Mouse (Mus musculus) heart, embryonic 15.5 days (tissue): Measurements from ENCODE around the gene Copg1. TPM values are rescaled to one million over a fixed set of nuclear protein-coding genes. Genes with fewer than 3 reads are reported as not detected.

Experiments used
- ATAC-seq: fragments of 200-750 bp; cut with Nextera tagmentation; replicated peaks from 2 replicates; pipeline ENCODE4 v1.8.0; 2017; ENCODE audit warnings: low read depth, moderate TSS enrichment; ENCODE audit not compliant: insufficient number of reproducible peaks, insufficient read depth, low FRiP score
- H3K27ac ChIP-seq: fragments of 300-500 bp; sonication (generic); 2 replicates; pipeline ENCODE4 v1.5.1; 2015; ENCODE audit warnings: mild to moderate bottlenecking, inconsistent platforms
- H3K27me3 ChIP-seq: fragments of 300-500 bp; sonication (generic); 2 replicates; pipeline ENCODE4 v1.6.1; 2015; ENCODE audit warnings: inconsistent platforms
- H3K36me3 ChIP-seq: fragments of 300-500 bp; sonication (generic); 2 replicates; pipeline ENCODE4 v1.6.1; 2015; ENCODE audit warnings: mild to moderate bottlenecking, inconsistent platforms
- H3K4me1 ChIP-seq: fragments of 300-500 bp; sonication (generic); replicated peaks from 2 replicates; pipeline ENCODE4 v1.6.1; 2015; ENCODE audit warnings: inconsistent platforms
- H3K4me2 ChIP-seq: fragments of 300-500 bp; sonication (generic); 2 replicates; pipeline ENCODE4 v1.6.1; 2015; ENCODE audit warnings: inconsistent platforms, mild to moderate bottlenecking, moderate library complexity
- H3K4me3 ChIP-seq: fragments of 300-500 bp; sonication (generic); 2 replicates; pipeline ENCODE4 v1.5.1; 2015; ENCODE audit warnings: mild to moderate bottlenecking, inconsistent platforms
- H3K9ac ChIP-seq: fragments of 300-500 bp; sonication (generic); 2 replicates; pipeline ENCODE4 v1.6.1; 2015; ENCODE audit warnings: mild to moderate bottlenecking, inconsistent platforms
- H3K9me3 ChIP-seq: fragments of 300-500 bp; sonication (generic); replicated peaks from 2 replicates; pipeline ENCODE4 v1.6.1; 2016; ENCODE audit warnings: inconsistent platforms
- WGBS: fragments of 180-500 bp; shearing (Covaris S2); methylation state at CpG from one replicate; pipeline ENCODE4 v1.1.7; 2015; ENCODE audit warnings: mixed read lengths; 5-methylcytosine and 5-hydroxymethylcytosine counted together
- polyA plus RNA-seq: library from polyadenylated mRNA; unstranded; fragments of >200 nt; fragmentation: Nextera tagmentation; extraction: Ambion mirVana; gene quantifications from 2 replicates; pipeline ENCODE4 v1.2.1, GENCODE M21; 2015

Copg1 gene
- polyA plus RNA-seq, 1 experiment from 2014 or later = 94.7 TPM

DNA sequence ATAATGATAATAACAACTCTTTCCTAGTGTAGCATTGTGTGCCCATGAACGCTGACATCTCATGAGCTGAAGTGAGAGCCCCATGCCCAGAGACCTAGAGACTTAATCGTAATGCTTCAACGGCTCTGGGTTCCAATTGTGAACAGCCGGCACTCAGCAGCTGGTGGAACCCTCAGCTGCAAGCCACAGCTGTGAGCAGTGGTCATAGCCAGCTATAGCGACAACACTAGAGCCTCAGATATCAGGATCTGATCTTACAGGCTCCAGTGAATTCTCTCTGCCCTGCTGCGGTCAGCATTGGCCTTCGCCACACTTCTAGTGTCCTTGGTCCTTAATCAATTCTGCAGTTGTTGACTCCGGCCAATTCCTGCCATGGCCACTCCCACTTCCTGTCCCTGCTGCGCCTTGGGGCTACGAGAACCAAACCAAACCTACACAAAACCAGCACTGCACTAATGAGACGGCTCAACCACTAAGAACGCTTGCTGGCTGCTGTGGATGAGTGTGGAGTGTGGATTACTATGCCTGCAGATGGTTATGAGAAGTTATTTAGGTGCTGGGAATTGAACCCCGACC lies 11.5 kb upstream of the Copg1 start:
- Histone ChIP-seq H3K9ac (no peak overlapping the region), H3K4me3 (no peak overlapping the region), H3K4me1 (0 out of 2 replicates have a peak, but pooled peaks cover 3% of the 10 kb centered on the region), H3K27ac (no peak overlapping the region), H3K4me2 (no peak overlapping the region), H3K9me3 (no peaks in the 10 kb centered on the region), H3K27me3 (no peaks in the 10 kb centered on the region), H3K36me3 (no peaks in the 10 kb centered on the region)
- WGBS = 70% methylated on average over 13 of the region's 13 CpGs
- ATAC-seq = no peak

- Histone ChIP-seq H3K4me2 (no peak overlapping the region), H3K36me3 (no peaks in the 10 kb centered on the region), H3K4me1 (no peaks in the 10 kb centered on the region), H3K27me3 (no peaks in the 10 kb centered on the region), H3K27ac (no peak overlapping the region), H3K9ac (no peak overlapping the region), H3K9me3 (no peaks in the 10 kb centered on the region), H3K4me3 (no peak overlapping the region)
- ATAC-seq = no peak
- 38% methylated on average over 4 of the region's 4 CpGs for WGBS
Measured at GRCm38 (mm10) chr6:87879010-87879409, 8.6 kb upstream of the Copg1 start.

DNA sequence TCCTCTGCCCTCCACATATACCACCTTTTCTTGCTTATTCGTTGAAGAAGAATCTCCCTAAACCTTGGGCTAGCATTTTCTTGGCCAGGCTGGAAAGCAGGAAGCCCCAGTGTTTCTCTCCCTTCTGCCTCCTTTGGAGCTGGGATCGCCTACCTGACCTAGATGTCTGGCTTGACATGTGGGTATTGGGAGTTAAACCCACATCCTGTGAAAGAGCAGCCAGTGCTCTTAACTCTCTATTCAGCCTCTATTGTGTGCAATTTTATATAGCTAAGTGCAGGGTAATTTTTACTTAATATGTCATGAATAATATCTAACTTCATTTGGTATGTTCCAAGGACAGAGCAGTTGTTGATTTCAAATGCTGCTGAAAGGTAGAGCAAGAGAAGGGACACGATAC lies 8.0 kb upstream of the Copg1 start:
- ATAC-seq = no peak
- WGBS = 61% methylated on average over 3 of the region's 3 CpGs
- Histone ChIP-seq H3K4me3 (no peak overlapping the region), H3K36me3 (no peaks in the 10 kb centered on the region), H3K27me3 (no peaks in the 10 kb centered on the region), H3K4me1 (no peaks in the 10 kb centered on the region), H3K9me3 (no peaks in the 10 kb centered on the region), H3K9ac (no peak overlapping the region), H3K4me2 (no peak overlapping the region), H3K27ac (no peak overlapping the region)

GRCm38 (mm10) chr6:87882221-87882620 lies 5.4 kb upstream of the Copg1 start:
- 68% methylated on average over 3 of the region's 3 CpGs for WGBS
- H3K4me2 ChIP-seq = no peak overlapping the region

DNA sequence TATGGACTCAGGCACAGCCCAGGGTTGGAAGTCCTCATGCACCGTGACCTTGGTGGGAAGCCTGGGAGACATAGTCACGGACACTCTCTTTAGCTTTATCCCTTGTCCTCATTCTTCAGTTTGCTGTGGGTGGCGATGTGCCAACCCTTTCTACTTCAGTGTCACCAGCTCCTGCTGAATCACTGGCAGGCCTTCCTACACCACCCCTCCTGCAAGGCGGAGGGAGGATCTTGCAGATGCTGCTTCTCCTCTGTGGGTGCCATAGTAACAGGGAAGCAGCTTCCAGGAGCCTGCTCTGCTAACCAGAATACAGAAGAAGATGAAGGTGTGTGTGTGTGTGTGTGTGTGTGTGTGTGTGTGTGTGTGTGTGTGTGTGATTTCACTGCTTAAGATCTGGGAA lies 4.8 kb upstream of the Copg1 start:
- no peak for ATAC-seq
- no peak overlapping the region for H3K9ac ChIP-seq

More at GRCm38 (mm10) chr6:87882221-87882620, 5.4 kb upstream of the Copg1 start:
- no peak overlapping the region for H3K4me3 ChIP-seq
- H3K9ac ChIP-seq = no peak overlapping the region
- H3K9me3 ChIP-seq = no peaks in the 10 kb centered on the region
- no peak for ATAC-seq
- H3K36me3 ChIP-seq = no peaks in the 10 kb centered on the region
- H3K27ac ChIP-seq = no peak overlapping the region
- no peaks in the 10 kb centered on the region for H3K27me3 ChIP-seq
- no peaks in the 10 kb centered on the region; the same call in 1 of the 2 replicates for H3K4me1 ChIP-seq

DNA sequence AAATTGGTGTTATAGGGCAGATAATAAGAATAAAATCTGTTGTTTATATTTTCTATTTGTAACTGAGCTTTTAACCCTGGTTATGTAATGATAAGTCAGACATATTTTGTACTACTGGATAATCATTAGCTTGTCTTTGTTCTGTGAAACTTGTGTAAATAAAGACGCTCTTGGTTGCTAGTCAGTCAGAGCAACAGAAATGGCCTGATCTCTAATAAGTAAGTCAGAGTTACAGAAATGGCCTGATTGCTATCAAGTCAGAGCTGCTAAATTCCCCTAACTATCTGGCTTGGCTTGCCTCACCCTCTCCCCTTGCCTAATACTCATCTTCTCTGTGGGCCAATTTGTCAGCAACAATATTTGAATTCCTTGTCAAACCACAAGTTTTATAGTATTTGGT lies 893 bp upstream of the Copg1 start:
- Histone ChIP-seq H3K27ac (no peak overlapping the region), H3K4me2 (no peak overlapping the region), H3K9me3 (no peaks in the 10 kb centered on the region), H3K4me3 (no peak overlapping the region), H3K4me1 (peaks cover 10% of the 10 kb centered on the region), H3K36me3 (peaks cover 22% of the 10 kb centered on the region), H3K27me3 (no peaks in the 10 kb centered on the region), H3K9ac (no peak overlapping the region)
- WGBS = 92% methylated on average over 1 of the region's 1 CpGs
- ATAC-seq = no peak

More for the DNA sequence above, 4.8 kb upstream of the Copg1 start:
- 49% methylated on average over 4 of the region's 4 CpGs for WGBS
- Histone ChIP-seq H3K4me2 (no peak overlapping the region), H3K36me3 (no peaks in the 10 kb centered on the region), H3K9me3 (no peaks in the 10 kb centered on the region), H3K27ac (no peak overlapping the region), H3K4me1 (peaks cover 2% of the 10 kb centered on the region; the same call in 1 of the 2 replicates), H3K4me3 (no peak overlapping the region), H3K27me3 (no peaks in the 10 kb centered on the region)

DNA sequence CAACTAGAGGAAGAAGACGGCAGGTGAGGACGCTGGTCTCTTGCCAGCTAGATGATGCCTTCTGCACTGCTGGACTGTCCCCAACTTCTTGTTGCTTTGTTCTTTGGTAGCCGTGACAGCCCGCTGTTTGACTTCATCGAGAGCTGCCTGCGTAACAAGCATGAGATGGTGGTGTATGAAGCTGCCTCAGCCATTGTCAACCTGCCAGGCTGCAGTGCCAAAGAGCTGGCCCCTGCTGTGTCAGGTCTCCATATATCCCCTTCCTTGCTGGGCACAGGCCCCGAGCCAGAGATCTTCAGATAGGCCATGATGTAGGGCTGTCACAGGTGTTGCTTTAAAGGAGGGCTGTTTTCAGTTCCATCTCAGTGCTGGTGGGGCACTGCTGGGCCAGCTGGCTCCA lies 6.3 kb downstream of the Copg1 start:
- Histone ChIP-seq H3K9ac (no peak overlapping the region), H3K4me2 (no peak overlapping the region), H3K36me3 (peaks cover 91% of the 10 kb centered on the region), H3K4me1 (peaks cover 2% of the 10 kb centered on the region), H3K27ac (no peak overlapping the region), H3K27me3 (no peaks in the 10 kb centered on the region), H3K4me3 (no peak overlapping the region), H3K9me3 (no peaks in the 10 kb centered on the region)
- no peak for ATAC-seq
- 94% methylated on average over 7 of the region's 7 CpGs for WGBS

DNA sequence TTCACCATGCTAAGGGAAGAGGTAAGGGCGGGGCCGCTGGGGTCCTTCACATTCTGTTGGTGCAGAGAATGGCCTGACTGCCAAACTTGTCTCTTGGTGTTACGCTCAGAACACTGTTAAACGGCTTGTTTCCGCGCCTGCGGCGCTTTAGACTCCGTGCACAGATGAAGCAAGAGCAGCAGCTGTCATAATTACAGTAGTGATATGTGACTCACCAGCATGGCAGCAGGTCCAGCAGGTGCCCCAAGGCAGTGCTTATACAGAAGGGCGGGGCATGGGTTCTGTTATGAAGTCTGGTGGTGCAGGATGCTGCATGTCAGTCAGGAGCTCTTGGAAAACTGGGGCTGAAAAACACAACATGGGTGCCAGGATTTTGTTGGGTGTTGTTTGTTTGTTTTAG lies 10.4 kb downstream of the Copg1 start:
- no peaks in the 10 kb centered on the region for H3K4me1 ChIP-seq
- H3K36me3 ChIP-seq = peaks cover 96% of the 10 kb centered on the region
- H3K9me3 ChIP-seq = no peaks in the 10 kb centered on the region
- 91% methylated on average over 10 of the region's 10 CpGs for WGBS
- no peak overlapping the region for H3K4me3 ChIP-seq
- H3K9ac ChIP-seq = no peak overlapping the region
- H3K27me3 ChIP-seq = no peaks in the 10 kb centered on the region
- no peak overlapping the region for H3K27ac ChIP-seq
- no peak for ATAC-seq
- no peak overlapping the region for H3K4me2 ChIP-seq

DNA sequence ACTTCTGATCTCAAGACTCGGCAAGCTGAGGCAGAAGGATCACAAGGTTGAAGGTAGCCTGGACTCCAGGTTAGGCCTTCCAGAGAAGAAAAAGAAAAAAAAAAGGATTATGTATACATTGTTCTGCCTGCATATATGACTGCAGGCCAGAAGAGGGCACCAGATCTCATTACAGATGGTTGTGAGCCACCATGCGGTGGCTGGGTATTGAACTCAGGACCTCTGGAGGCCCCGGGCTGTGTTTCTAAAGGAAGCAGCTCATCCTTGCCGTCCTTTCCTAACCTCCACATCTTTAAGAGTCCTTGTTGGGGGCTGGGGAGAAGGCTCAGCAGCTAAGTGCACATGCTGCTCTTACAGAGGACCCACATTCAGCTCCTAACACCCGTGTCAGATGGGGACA lies 19.0 kb downstream of the Copg1 start:
- WGBS = 80% methylated on average over 5 of the region's 5 CpGs
- Histone ChIP-seq H3K4me1 (no peaks in the 10 kb centered on the region), H3K36me3 (peaks cover 95% of the 10 kb centered on the region), H3K4me3 (no peak overlapping the region), H3K27ac (no peak overlapping the region), H3K9me3 (no peaks in the 10 kb centered on the region), H3K9ac (no peak overlapping the region), H3K27me3 (no peaks in the 10 kb centered on the region), H3K4me2 (no peak overlapping the region)
- ATAC-seq = no peak

- Histone ChIP-seq H3K36me3 (peaks cover 85% of the 10 kb centered on the region), H3K4me2 (no peak overlapping the region), H3K27ac (no peak overlapping the region), H3K9me3 (no peaks in the 10 kb centered on the region), H3K27me3 (no peaks in the 10 kb centered on the region), H3K9ac (no peak overlapping the region), H3K4me3 (no peak overlapping the region), H3K4me1 (peaks cover 3% of the 10 kb centered on the region; the same call in 1 of the 2 replicates)
- no peak for ATAC-seq
- WGBS = 87% methylated on average over 6 of the region's 6 CpGs
Measured at GRCm38 (mm10) chr6:87909181-87909580, 21.6 kb downstream of the Copg1 start.

DNA sequence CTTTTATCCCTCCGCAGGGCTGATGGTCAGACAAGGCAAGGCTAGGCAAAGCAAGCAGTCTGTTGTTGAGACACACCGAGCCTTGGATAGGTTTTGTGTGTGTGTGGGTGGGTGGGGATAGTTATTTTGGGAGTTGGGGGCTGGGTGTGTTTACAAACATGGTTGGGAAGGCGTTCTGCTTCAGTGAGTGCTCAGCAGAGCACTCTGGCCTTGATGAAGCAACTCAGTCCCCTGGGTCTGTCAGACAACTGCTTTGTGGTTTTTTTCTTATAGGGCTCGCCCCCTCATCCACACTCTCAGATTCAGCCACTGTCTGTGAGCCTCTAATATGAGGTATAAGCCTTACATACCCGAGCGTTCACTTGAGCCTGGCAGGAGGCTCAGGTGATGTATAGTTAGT lies 23.9 kb downstream of the Copg1 start:
- H3K36me3 ChIP-seq = peaks cover 63% of the 10 kb centered on the region
- no peak overlapping the region for H3K4me2 ChIP-seq
- no peak overlapping the region for H3K4me3 ChIP-seq
- WGBS = 76% methylated on average over 6 of the region's 6 CpGs
- H3K27me3 ChIP-seq = no peaks in the 10 kb centered on the region
- no peaks in the 10 kb centered on the region for H3K9me3 ChIP-seq
- no peak overlapping the region for H3K9ac ChIP-seq
- H3K4me1 ChIP-seq = peaks cover 11% of the 10 kb centered on the region
- H3K27ac ChIP-seq = no peak overlapping the region
- no peak for ATAC-seq

GRCm38 (mm10) chr6:87913661-87914325 lies 26.2 kb downstream of the Copg1 start, which contains the start of gene Hmces:
Gene Hmces (plus strand): TSS chr6:87913935.
- H3K9me3 ChIP-seq = no peaks in the 10 kb centered on the region
- no peaks in the 10 kb centered on the region for H3K27me3 ChIP-seq
- H3K27ac ChIP-seq = peak within 1 kb of the TSS; percentile 91
- peak; percentile 89 for ATAC-seq
- H3K4me1 ChIP-seq = peaks cover 11% of the 10 kb centered on the region
- peak within 1 kb of the TSS; percentile 82 for H3K4me2 ChIP-seq
- peaks cover 54% of the 10 kb centered on the region for H3K36me3 ChIP-seq
- WGBS = under 1% methylated on average over 62 of the region's 62 CpGs
- H3K9ac ChIP-seq = peak within 1 kb of the TSS; percentile 93
- peak within 1 kb of the TSS; percentile 86 for H3K4me3 ChIP-seq
